ENCODE assay signal across 8 mouse cellular contexts in genomic region chr6:99249496-99250030, GRCm38 (mm10).
"Had no signal": no experiment of that assay in that cellular context is flagged by ENCODE, and none has a peak within 500 bp of the region (broad histone marks: within the 10 kb centered on the region; RNA-seq: fewer than 3 reads in every experiment).

No protein-coding gene starts in this region.

- DNase-seq: kidney, postnatal 25 days; layer of hippocampus, postnatal 36 days; liver, postnatal 0 days; lung, embryonic 14.5 days; thymus, adult 18-20 months; thymus, postnatal 36 days had no signal

- ATAC-seq: liver, postnatal 0 days; lung, postnatal 0 days; midbrain, embryonic 15.5 days had no signal
